Mouse (Mus musculus): ENCODE measurements around the gene Ninl.
"Not testable (repeated sequence)": the region's sequence is repeated elsewhere in the genome, so short reads cannot be mapped to it uniquely, and the experiment has no call there.

The Ninl gene

DNA sequence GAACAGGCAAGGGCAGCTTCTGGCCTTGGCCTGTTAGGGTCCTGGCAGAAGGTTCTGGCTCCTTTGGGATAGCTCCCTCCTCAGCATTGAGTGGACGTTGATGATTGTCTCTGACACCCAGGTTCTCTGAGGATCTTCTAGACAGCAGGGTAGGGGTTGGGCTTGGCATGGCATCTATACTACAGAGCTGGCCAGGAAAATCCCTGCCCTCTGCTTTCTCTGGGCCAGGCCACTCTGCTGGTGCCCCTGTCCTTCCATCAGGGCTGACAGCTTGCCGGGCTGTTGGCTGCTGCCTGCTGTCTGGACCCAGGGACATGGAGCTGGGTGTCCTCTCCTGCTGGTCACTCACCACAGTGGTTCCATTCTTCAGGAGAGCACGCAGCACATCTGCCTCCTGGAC is 89.5 kb downstream of the Ninl start:
- DNase-seq (ENCODE audit: low spot score), result no peak

DNA sequence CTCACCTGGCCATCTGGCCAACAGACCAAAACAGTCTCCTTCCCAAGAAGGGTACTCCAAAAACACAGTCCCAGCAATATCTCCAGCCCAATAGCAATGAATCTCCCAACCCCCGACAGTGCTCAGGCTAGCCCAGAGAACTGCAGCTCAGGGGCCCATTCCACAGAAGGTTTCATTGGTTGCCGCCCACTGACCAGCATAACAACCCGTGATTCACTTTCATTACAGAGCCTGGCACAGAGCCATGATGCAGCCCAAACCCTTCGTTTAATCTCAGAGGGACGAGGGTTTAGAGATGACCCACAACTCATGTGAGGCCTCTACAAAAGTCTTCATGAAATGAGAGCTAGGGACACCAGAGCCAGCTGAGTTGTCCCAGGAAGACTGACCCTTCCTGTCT is 90.4 kb downstream of the Ninl start:
- DNase-seq (ENCODE audit: low spot score), result no peak

DNA sequence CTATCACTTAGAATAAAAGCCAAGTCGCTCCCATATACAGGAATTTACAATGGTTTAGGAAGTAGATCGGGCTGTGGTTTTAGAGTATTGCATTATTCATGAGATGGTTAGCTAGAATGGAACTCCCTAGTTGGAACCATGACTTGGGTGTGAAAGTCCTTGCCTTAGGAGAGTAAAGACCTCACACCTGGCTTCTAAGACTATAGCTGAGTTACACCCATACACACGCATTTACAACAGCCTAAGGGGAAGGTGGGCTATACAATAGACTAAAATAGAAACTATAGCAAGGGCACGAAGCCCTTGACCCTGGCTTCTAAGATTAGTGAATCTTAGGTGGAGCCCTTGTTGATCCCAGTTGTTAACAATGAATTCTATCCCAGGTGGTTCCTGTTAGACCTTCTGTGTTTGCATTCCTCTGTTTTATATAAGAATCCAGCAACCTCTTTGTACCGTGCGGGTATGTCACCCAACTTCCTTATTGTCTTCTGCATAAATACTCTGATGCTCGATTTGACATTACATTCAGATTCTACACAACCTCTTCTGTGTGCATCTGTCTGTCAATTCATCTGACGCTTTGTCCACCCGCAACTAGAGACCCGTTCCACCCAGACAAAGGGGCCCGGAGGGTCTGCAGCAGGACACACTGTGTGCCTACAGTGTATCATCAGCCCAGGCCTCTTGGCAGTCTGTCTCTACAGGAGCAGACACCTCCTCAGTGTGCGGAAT is 91.1 kb downstream of the Ninl start:
- DNase-seq (ENCODE audit: low spot score), result not testable (repeated sequence)

DNA sequence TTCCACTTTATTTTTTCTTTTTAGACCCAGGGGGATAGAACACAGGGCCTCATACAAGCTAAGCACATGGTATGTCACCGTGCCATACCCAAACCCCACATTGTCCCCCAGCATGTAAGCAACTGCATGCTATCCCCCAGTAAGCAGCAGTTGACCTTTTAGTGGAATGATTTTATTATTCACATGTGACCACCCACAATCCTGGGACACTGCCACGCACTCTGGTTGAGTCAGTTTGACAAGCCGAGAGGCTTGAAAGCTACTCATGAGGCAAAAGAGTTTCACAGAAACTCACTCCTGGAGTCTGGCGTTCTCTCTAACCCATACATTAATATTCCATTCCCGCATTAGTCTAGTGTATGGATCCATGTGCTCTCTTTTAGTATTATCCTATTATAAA is 91.8 kb downstream of the Ninl start:
- DNase-seq (ENCODE audit: low spot score), result not testable (repeated sequence)

DNA sequence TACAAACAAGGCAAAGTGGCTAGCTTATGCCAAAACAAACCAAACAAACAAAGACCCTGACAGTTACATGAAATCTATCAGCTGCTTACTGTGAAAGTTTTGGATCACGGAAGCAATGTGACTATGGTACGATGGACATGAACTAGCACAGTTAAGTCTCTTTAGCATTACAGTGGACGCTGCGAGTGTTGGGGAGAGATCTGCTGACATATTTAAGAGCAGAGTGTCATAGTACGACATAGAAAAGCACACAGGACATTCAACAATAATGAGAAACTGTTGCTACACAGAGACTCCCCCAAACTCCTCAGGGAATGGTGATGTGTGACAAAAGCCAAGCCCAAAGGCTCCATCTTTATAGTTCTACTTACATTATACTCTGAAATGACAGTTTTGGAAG is 95.2 kb downstream of the Ninl start:
- no peak for DNase-seq (ENCODE audit: low spot score)

DNA sequence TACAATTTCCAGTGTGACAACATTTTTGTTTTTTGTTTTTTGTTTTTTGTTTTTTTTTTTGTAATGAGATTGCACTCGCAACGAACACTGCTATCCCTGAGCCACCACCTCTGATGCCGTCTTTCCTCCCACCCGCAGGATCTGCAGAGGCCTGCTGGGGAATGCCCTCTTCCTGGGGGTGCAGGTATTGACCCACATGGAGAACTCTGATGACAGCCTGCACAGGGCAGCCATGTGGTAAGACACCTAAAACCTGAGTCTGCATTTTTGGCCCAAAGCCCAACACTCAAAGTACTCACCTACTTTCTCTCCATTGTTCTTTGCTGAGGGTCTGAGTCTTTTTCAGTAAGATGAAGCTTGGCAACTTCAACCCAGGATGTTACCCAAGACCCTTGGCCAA is 104.5 kb downstream of the Ninl start:
- DNase-seq (ENCODE audit: low spot score), result no peak

DNA sequence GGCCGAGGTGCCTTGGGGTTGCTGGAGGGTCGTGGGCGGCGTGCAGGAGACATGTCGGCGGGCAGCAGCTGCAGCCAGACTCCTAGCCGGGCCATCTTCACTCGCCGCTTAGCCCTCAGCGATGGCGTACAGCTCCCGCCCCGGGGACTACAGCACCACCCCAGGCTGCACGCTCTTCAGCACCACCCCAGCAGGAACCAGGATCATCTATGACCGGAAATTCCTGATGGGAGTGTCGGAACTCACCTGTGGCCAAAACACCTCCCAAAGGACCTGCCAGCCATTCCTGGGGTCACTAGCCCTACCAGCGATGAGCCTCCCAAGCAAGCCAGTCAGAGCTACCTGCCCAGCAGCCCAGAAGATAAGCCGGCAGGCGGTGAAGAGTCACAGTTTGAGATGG is 105.7 kb downstream of the Ninl start:
- no peak for DNase-seq (ENCODE audit: low spot score)

DNA sequence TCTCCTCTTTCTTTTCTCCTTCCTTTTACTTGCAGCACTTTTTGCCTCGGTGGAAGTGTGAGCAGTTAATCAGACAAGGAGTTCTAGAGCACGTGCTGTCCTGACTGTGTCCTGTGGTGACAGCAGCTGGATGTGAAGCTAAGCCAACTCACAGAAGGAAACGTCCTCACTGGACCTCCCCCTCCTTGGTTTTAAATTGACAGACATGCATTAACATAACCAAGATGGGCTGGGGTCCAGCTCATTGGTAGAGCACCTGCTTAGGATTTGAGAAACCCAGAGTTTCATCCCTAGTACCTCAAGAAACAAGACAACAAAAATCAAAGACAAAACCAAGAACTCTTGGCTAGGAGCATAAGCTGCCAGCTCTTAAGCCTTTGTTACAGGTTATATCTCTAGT is 108.4 kb downstream of the Ninl start:
- DNase-seq (ENCODE audit: low spot score), result no peak

DNA sequence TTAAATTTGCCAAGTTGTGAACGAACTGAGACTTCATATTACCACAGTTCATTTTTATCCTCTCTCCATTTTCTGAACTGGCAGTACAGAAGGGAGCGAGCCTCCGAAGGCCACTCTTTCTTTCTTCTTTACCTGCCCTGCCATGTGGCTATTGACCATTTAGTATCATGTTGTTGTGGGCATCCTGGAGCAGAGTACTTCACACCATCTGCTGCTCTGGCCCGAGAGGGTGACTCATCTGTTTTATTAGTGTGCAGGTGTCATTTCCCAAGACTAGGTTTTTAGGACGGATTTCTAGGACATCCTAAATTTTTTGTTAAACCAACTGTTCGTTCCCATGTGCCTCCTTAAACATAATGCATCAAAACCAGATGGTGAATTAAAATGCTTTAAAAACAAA is 110.0 kb downstream of the Ninl start:
- no peak for DNase-seq (ENCODE audit: low spot score)

DNA sequence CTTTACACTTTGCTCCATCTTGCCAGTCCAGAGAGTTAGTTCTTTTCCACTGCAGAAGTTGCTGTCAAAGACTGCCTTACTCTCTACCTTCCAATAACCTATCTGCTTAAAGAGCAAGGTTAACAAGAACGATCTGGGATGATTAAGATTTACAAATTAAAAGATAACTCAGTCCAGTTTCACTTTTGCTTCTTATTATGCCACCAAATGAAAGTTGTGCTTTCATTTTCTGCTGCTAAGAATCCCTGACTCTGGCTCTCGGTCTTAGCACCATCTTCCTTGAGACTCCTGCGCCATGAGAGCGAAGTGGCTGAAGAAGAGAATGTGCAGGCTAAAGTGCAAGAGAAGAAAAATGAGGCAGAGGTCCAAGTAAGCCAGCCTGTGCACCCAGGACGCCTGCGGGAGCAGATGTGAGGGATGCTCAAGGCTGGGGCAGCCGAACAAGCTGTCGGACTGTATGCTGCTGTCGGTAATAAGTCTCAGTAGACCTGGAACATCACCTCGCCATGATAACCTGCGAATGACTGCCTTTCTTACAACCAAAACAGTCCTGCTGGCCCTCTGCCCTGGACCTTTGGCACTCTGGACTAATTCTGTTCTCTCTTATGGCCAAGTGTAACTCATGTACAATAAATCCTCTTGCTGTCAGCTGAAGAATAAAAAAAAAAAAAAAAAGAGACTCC is 112.0 kb downstream of the Ninl start:
- DNase-seq (ENCODE audit: low spot score), result no peak

DNA sequence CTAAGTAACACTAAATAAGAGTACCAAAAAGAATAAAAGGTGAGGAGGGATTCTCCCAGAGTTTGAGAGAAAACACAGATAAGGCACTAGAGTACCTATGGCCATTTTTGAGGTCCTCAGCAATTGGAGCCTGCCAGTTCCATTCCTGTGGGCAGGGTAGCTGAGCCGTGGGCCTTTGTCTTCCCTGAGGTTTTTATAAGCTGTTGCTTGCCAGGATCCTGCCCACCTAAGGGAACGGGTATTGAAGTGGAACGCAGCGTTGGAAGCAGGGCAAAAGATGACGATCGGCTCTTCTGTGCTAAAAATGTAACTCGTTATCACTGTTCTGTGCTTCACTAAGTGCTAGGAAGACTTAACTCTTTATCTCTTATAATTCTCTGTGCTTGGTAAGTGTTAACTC is 115.7 kb downstream of the Ninl start:
- DNase-seq (ENCODE audit: low spot score), result no peak

DNA sequence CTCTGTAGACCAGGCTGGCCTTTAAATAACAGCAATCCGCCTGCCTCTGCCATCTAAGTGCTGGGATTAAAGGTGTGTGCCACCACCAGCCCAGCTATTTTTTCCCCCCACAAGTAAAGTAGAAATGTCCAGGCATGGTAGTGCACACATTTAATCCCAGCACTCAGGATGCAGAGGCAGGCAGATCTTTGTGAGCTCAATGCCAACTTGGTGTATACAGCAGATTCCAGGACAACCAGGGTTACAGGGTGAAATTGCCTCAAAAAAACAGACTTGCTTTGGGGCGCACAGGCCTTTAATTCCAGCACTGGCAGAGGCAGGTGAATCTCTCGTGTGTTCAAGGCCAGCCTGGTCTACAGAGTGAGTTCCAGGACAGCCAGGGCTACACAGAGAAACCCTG is 116.2 kb downstream of the Ninl start:
- no peak for DNase-seq (ENCODE audit: low spot score)

DNA sequence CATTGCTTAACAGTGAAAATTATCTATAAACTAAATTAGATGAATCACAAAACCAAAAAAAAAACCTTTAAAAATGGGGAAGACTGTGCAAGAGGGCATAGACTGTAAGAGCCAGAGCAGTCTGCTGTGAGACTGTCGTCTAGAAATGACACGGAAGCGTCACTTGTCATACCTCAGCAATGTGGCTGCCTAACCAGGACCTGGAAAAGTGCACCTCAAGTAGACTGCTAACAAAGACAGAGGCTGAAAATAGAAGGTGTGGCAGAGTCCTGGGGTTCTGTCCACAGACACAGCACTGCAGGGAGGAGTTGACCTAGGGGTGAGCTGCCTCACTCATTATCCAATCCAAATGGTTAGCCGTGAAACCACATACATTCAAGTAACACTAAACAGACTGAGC is 117.0 kb downstream of the Ninl start:
- DNase-seq (ENCODE audit: low spot score), result no peak

DNA sequence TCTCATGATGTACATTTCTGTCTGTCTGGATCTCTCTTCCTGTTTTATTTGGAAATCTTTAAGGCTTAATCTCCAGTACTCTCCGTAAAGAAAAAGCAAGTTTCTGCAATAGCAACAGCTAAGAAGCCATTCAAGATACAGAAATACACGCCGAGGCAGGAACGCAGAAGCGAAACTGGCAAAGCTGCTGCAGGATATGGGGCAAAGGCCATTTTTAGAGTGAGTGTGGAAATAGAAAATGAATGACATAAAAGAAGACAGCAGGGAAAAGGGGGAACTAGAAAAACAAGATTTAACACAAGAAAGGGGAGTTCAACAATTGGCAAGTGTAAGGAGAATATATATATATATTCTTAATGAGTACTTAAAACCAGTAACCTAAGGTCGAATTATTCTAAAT is 117.5 kb downstream of the Ninl start:
- DNase-seq (ENCODE audit: low spot score), result no peak

DNA sequence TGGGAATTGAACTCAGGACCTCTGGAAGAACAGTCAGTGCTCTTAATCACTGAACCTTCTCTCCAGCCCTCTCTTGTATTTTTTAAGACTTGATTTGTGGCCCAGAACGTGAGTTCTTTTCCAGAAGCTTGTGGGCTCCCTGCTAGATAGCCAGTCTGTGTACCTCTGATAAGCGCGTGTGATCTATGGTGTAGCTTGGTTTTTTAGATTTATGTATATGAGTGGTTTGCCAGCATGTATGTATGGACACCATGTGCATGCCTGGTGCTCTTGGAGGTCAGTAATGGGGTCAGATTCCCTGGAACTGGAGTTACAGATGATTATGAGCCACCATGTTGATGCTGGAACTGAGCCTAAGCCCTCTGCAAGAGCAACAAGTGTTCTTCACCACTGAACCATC is 118.6 kb downstream of the Ninl start:
- DNase-seq (ENCODE audit: low spot score), result no peak

DNA sequence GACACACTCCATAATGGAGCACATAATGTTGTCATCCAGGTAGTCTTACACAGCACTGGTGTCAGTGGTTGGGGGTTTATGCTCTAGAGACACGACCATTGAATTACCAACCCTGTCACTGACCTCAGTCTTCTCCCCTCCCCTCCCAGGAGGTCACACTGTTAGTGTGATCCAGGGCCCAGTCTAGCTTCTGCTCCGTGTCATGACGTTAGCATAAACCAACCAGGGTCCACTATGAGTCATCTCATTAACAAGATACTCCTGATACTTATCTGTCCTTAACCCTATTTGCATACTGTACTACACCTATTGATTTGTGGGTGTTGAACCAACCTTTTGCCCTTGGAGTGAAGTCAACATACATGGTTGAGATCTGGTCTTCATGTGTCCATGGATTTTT is 120.5 kb downstream of the Ninl start:
- DNase-seq (ENCODE audit: low spot score), result no peak

DNA sequence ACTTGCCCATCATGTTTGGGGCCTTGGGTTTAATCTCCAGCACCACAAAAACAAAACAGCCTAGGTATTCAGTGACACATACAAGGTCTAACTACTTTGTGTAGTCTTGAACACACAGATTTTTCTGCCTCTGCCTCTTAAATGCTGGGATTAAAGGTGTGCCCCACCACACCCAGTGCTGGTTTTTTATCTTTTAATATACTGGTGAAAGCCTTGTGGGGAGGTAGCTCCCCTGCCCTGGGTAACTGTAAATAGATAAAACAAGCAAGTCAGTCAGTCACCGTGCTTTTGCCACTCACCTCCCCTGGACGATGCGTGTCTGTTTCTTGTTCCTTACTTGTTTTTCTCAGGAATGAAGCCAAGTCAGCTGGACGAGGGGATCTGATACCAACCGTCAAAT is 123.4 kb downstream of the Ninl start:
- no peak for DNase-seq (ENCODE audit: low spot score)

DNA sequence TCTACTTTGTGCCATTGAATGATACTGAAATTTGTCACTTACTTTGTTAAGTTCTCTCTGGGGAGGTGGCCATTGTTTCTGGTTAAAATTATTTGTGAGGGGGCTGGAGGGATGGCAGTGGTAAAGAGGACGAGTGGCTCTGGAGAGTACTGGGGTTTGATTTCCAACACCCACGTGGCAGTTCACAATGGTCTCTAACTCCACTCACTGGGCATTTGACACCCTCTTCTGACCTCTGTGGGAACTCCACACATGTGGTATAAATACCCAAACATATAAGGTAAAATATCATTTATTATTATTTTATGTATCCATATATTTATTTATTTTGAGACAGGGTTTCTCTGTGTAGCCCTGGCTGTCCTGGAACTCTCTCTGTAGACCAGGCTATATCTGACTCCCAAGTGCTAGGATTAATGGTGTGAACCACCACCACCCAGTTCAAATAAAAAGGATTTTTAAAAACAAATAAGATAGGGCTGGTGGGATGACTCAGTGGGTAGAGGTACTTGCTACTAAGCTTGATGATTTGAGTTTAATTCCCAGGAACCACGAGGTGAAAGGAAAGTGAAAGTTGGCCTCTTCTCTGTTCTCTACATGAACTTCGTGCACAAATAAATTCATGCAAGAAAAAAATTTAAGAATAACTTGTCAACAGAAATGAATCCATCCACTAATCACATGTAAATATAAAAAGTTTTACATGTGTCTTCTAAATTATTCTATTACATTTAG is 124.2 kb downstream of the Ninl start:
- DNase-seq (ENCODE audit: low spot score), result no peak

DNA sequence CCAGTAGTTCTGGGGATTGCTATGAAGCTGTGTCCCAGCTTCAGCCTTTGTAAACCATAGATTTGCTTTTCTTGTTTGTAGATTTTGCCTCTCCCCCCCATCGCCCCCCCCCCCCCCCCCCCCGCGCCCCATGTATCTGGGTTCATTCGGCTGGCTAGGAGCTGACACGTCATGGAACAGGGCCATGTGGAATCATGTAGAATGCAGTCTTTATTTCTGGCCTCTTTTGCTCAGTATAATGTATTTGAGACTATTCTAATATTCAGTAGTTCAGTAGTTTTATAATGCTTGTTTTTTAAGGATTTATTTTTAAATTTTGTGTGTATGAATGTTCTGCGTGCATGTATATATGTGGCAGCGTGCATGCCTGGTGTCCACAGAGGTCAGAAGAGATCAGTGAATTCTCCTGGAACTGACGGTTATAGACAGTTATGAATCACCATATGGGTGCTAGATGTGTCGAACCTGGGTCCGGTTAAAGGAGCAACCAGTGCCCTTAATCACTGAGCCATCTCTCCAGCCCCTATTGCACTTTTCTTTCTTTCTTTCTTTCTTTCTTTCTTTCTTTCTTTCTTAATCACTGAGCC is 128.8 kb downstream of the Ninl start:
- DNase-seq (ENCODE audit: low spot score), result no peak

DNA sequence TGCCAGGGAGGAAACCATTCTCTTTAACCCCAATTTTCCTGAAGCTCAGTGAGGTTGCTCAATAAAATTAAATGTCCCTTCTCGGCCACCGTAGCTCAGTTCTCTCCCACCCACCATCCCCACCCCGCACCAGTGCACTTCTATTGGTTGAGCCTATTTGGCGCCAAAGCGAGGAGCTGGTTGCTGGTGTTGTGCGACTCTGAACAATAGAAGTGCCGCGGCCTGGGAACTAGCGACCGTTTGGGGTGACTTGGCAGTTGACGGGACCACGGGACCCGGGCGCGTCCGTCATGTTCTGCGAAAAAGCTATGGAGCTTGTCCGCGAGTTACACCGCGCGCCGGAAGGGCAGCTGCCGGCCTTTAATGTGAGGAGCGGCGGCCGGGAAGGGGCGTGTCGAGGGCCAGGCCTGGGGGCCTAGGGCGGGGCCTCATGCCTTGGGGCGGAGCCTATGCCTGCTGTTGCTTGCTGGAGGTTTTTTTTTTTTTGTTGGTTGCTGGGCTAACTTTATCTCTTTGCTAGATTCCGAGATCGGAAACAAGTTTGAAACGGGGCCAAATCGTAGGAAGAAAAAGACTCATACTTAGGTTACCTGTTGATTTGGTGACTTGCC is 129.6 kb downstream of the Ninl start:
- DNase-seq (ENCODE audit: low spot score), result peak; percentile 88

DNA sequence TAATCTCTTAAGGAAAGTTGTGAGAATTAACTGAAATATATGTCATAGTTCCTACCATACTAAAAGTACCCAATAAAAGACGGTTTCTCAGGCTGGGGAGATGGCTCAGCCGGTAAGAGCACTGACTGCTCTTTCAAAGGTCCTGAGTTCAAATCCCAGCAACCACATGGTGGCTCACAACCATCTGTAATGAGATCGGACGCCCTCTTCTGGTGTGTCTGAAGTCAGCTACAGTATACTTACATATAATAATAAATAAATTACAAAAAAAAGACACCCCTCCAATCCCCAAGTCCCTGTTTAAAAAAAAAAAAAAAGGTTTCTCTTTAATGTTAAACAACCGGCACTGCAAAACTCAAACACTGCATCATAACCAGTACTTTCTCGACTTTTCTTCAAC is 130.3 kb downstream of the Ninl start:
- DNase-seq (ENCODE audit: low spot score), result not testable (repeated sequence)

DNA sequence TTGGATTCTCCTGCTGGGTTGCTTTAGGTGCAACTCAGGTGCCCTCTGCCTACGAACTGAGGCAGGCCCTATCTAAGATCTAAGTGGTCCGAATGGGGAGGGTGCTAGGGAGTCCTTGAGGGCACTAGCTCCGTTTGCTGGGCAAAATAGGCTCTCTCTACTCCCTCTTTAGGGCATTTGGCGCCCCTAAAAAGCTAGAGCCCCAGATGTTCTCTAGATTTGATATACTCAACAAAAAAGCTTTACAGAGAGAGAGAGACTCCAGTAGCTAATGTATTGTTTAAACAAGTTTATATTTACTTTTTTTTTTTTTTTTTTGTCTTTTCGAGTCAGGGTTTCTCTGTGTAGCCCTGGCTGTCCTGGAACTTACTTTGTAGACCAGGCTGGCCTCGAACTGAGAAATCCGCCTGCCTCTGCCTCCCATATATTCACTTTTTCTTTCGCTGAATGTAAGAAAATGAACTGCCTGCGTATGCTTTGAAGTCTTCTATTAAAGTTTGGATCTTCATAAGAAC is 134.2 kb downstream of the Ninl start, which contains the start of gene Gins1:
TSS of gene Gins1 (plus strand) at position 465 of the 515 bp plus-strand sequence.
- DNase-seq (ENCODE audit: low spot score), result no peak
